In genomic region chr12:72197925-72198486, GRCm38 (mm10) we compare ENCODE assay signal across 8 mouse cellular contexts. TPM values are rescaled to one million over a fixed set of nuclear protein-coding genes. Genes with fewer than 3 reads are reported as not detected.
DNase-seq lines count a peak whose midpoint lies in the region; ATAC-seq lines count a peak whose summit lies in the region.

No protein-coding gene starts in this region.

- no peak overlapping the region for H3K9ac ChIP-seq in intestine, embryonic 14.5 days (ENCODE audit: low read length)
- no peak overlapping the region for H3K9ac ChIP-seq in intestine, embryonic 15.5 days
- no peak overlapping the region for H3K9ac ChIP-seq in forebrain, embryonic 15.5 days (replicated peaks)
- no peak overlapping the region for H3K9ac ChIP-seq in hindbrain, embryonic 16.5 days (ENCODE audit: low read depth, low read length)

- ATAC-seq in intestine, embryonic 14.5 days (replicated peaks; ENCODE audit: low FRiP score, low TSS enrichment, low read depth) = no peak
- ATAC-seq in intestine, embryonic 15.5 days = no peak
- ATAC-seq in forebrain, embryonic 15.5 days (replicated peaks) = peak; percentile 72
- peak; percentile 81 for ATAC-seq in hindbrain, embryonic 16.5 days

- no peaks in the 10 kb centered on the region for H3K9me3 ChIP-seq in intestine, embryonic 14.5 days (ENCODE audit: control insufficient read depth, low read length)
- no peaks in the 10 kb centered on the region for H3K9me3 ChIP-seq in intestine, embryonic 15.5 days
- H3K9me3 ChIP-seq in forebrain, embryonic 15.5 days = no peaks in the 10 kb centered on the region
- no peaks in the 10 kb centered on the region for H3K9me3 ChIP-seq in hindbrain, embryonic 16.5 days (ENCODE audit: control insufficient read depth, low read length)

- no peaks in the 10 kb centered on the region for H3K4me1 ChIP-seq in intestine, embryonic 14.5 days (replicated peaks; ENCODE audit: control insufficient read depth, insufficient read depth, low read length)
- no peaks in the 10 kb centered on the region for H3K4me1 ChIP-seq in intestine, embryonic 15.5 days (replicated peaks)
- 0 out of 2 replicates have a peak, but pooled peaks cover 4% of the 10 kb centered on the region for H3K4me1 ChIP-seq in forebrain, embryonic 15.5 days
- H3K4me1 ChIP-seq in hindbrain, embryonic 16.5 days (ENCODE audit: control insufficient read depth, insufficient read depth, low read depth, low read length) = peaks cover 4% of the 10 kb centered on the region

- no peaks in the 10 kb centered on the region for H3K27me3 ChIP-seq in intestine, embryonic 14.5 days (replicated peaks; ENCODE audit: control insufficient read depth, insufficient read depth, low read length)
- H3K27me3 ChIP-seq in intestine, embryonic 15.5 days (replicated peaks) = no peaks in the 10 kb centered on the region
- no peaks in the 10 kb centered on the region for H3K27me3 ChIP-seq in forebrain, embryonic 15.5 days
- H3K27me3 ChIP-seq in hindbrain, embryonic 16.5 days (replicated peaks; ENCODE audit: control insufficient read depth, insufficient read depth, low read length) = no peaks in the 10 kb centered on the region

- no peak overlapping the region for H3K4me3 ChIP-seq in intestine, embryonic 14.5 days (ENCODE audit: low read depth, low read length)
- H3K4me3 ChIP-seq in intestine, embryonic 15.5 days (replicated peaks) = no peak overlapping the region
- no peak overlapping the region for H3K4me3 ChIP-seq in forebrain, embryonic 15.5 days
- no peak overlapping the region for H3K4me3 ChIP-seq in hindbrain, embryonic 16.5 days (ENCODE audit: low read length)

- no peaks in the 10 kb centered on the region for H3K36me3 ChIP-seq in intestine, embryonic 14.5 days (ENCODE audit: control insufficient read depth, insufficient read depth, low read length)
- H3K36me3 ChIP-seq in intestine, embryonic 15.5 days = no peaks in the 10 kb centered on the region
- no peaks in the 10 kb centered on the region for H3K36me3 ChIP-seq in forebrain, embryonic 15.5 days
- H3K36me3 ChIP-seq in hindbrain, embryonic 16.5 days (ENCODE audit: control insufficient read depth, insufficient read depth, low read length) = no peaks in the 10 kb centered on the region

- H3K27ac ChIP-seq in intestine, embryonic 14.5 days (ENCODE audit: low read depth) = no peak overlapping the region
- no peak overlapping the region for H3K27ac ChIP-seq in intestine, embryonic 15.5 days
- H3K27ac ChIP-seq in forebrain, embryonic 15.5 days (replicated peaks) = no peak overlapping the region
- no peak overlapping the region for H3K27ac ChIP-seq in hindbrain, embryonic 16.5 days (ENCODE audit: low read depth, low read length)

- H3K4me2 ChIP-seq in intestine, embryonic 14.5 days (ENCODE audit: low read length) = no peak overlapping the region
- no peak overlapping the region for H3K4me2 ChIP-seq in intestine, embryonic 15.5 days (replicated peaks)
- H3K4me2 ChIP-seq in forebrain, embryonic 15.5 days (replicated peaks) = no peak overlapping the region
- peak overlapping the region; percentile 20; the same call in 1 of the 2 replicates for H3K4me2 ChIP-seq in hindbrain, embryonic 16.5 days (ENCODE audit: low read length)

- 52% methylated on average over 18 of the region's 18 CpGs for whole genome bisulfite sequencing in intestine, embryonic 14.5 days
- 50% methylated on average over 18 of the region's 18 CpGs for WGBS in intestine, embryonic 15.5 days
- 61% methylated on average over 18 of the region's 18 CpGs for WGBS in forebrain, embryonic 15.5 days
- 47% methylated on average over 18 of the region's 18 CpGs for WGBS in hindbrain, embryonic 16.5 days

- peak; percentile 60 for DNase-seq in intestine, embryonic 14.5 days (ENCODE audit: low spot score)
- peak; percentile 41 for DNase-seq in brain, adult 2 months (ENCODE audit: low read depth, low spot score)
- DNase-seq in testis, postnatal 14 days (ENCODE audit: low spot score) = peak; percentile 18
- no peak for DNase-seq in urinary bladder, postnatal 25 days (ENCODE audit: low spot score)
- no peak for DNase-seq in urinary bladder, adult 18-20 months (ENCODE audit: low spot score in 2 of 2)

RNA-seq across cellular contexts. Expression of gene Ccdc175, which starts 13.2 kb away (rescaled TPM):
- polyA plus RNA-seq in intestine, embryonic 14.5 days (2014; fragmentation: Nextera tagmentation; extraction: Ambion mirVana) = not detected in 2 replicates
- not detected in 2 replicates for polyA plus RNA-seq in intestine, embryonic 15.5 days (2015; fragmentation: Nextera tagmentation; extraction: Ambion mirVana)
- not detected in 2 replicates for polyA plus RNA-seq in forebrain, embryonic 15.5 days (2015; fragmentation: Nextera tagmentation; extraction: Ambion mirVana)
- not detected in 2 replicates for polyA plus RNA-seq in hindbrain, embryonic 16.5 days (2015; fragmentation: Nextera tagmentation; extraction: Ambion mirVana)

Comparison
In these comparisons a context has a peak if more than half of its experiments do, and no peak if none do; other contexts are left out.
1. ATAC-seq: peak in forebrain, embryonic 15.5 days (single experiment) and hindbrain, embryonic 16.5 days (single experiment); none in intestine, embryonic 14.5 days (single experiment) and intestine, embryonic 15.5 days (single experiment).
2. DNase-seq: peak in intestine, embryonic 14.5 days (single experiment), brain, adult 2 months (single experiment) and testis, postnatal 14 days (single experiment); none in urinary bladder, postnatal 25 days (single experiment) and urinary bladder, adult 18-20 months (0 of 2).